Mouse (Mus musculus) ovary, postnatal 10 days (tissue): Measurements from ENCODE around the gene Olfr126.

Experiments
- DNase-seq: peaks from one replicate; pipeline ENCODE4 v3.0.0; 2022; ENCODE audit warnings: low spot score

Olfr126 gene

GRCm38 (mm10) chr17:37847183-37847582 lies at the start of gene Olfr126:
TSS of gene Olfr126 (plus strand) at chr17:37847483.
- DNase-seq, result no peak

GRCm38 (mm10) chr17:37799588-37799987 lies 47.7 kb upstream of the Olfr126 start, which contains the start of gene Olfr124:
TSS of gene Olfr124 (plus strand) at chr17:37799888.
- no peak for DNase-seq

DNA sequence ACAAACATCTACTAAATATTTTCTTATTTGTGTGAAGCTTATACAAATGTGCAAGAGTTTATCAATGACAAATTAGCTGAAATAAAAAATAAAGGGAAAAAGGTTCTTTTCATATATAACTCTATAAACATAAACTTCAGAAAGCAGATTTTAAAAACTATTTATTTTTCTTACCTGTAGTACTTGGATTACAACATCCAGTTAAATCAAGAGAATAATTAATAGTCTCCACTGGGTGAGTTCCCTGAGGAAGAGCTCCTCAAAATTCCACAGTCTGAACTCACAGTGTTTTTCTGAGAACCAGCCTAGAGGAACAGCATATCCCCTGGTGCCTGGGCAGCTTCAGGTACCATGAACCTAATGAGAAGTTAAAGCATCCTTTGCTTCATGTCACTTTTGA lies 14.6 kb upstream of the Olfr126 start, which contains the start of gene Olfr125:
TSS of gene Olfr125 (plus strand) at position 301 of the 400 bp plus-strand sequence.
- DNase-seq, result no peak

DNA sequence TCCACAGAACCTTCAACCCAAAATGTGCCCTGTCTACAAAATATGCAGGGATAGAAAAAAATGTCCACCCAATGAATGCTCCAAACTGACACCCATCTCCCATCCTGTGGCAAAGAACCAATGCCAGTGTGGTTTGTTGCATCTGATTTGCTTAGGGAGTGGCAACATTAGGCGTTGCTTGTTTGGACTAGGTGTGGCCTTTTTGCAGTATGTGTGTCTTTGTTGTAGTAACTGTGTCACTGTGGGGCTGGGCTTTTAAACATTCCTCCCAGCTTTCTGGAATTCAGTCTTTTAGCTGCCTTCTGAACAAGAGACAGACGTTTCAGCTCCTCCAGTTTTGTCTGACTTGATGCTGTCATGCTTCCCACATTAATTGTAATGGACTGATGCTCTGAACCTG lies 16.6 kb downstream of the Olfr126 start:
- DNase-seq, result no peak

DNA sequence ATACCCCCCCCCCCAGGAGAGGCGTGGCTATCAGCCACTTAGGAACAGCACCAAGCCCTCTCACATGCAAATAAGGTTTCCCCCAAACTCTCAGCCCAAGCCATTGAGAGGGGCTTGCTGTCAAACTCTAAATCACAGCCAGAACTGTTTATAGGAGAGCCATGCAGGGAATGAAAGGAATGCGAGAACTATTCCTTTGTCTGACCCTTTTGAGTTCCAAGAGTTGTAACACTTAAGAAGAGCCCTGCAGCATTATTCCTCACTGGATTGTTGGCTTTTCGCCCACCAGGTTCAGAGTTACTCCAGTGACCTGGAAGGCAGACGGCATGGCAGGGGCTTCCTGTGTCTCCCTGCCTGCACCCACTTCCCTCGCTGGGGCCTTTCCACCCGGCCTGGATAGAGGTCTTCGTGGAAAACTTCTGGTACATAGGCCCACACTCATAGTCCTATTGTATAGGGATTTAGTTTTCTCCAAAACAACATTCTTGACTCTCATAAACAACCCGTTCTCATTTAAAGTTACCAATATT lies 22.5 kb downstream of the Olfr126 start:
- DNase-seq, result no peak

DNA sequence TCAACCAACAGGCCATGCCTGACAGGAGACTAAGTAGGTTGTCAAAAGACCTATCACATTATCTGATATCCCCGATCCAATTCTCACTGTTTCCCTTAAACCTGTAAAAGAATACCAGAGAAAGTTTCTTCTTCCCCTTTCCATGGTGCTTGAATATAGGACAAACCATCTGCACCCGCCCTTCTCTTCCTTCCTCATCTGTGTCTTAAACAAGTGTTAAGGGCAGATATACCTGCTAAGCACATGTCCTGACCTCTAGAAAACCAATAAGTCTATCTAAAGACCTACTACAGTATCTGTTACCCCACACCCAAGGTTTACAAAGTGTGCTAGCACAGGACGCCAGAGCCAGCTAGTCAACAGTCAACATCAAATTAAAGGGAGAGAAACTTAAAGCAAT lies 26.5 kb downstream of the Olfr126 start:
- no peak for DNase-seq

DNA sequence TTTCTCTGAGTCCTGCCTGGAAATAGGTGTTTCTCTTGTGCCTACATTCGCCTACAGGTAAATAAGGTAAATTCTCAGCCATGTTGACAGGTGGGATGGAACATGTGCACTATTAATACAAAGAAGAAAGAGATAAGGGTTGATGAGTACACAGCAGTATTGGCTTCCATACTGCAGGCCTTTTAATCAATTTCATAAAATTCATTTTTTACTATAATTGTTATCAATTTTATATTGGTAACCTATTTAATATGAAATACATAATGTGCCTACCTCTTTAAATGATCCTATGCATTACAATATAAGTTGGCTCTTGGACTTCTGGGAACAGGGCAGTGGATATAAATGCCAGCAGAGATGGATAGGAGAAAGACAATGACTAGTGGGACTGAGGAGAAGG lies 52.9 kb downstream of the Olfr126 start, which contains the start of gene Olfr127:
TSS of gene Olfr127 (plus strand) at position 301 of the 400 bp plus-strand sequence.
- no peak for DNase-seq
